Mouse (Mus musculus) olfactory bulb, adult 2 months (tissue): Measurements from ENCODE around the gene Zbtb1. TPM values are rescaled to one million over a fixed set of nuclear protein-coding genes. Genes with fewer than 3 reads are reported as not detected.

Source experiments
- H3K27ac ChIP-seq: fragments of 200-500 bp; 2 replicates; pipeline ENCODE4 v1.5.1; 2012; ENCODE audit warnings: low read depth, low read length; ENCODE audit not compliant: insufficient read depth
- H3K4me1 ChIP-seq: fragments of 200-500 bp; 2 replicates; pipeline ENCODE4 v1.6.1; 2012; ENCODE audit warnings: low read length; ENCODE audit not compliant: control insufficient read depth, insufficient read depth
- H3K4me3 ChIP-seq: fragments of 200-500 bp; 2 replicates; pipeline ENCODE4 v1.5.1; 2012; ENCODE audit warnings: mild to moderate bottlenecking, low read depth, low read length, moderate library complexity; ENCODE audit not compliant: insufficient read depth
- CTCF ChIP-seq: fragments of 200-500 bp; IDR thresholded peaks from 2 replicates; pipeline ENCODE4 v1.5.1; 2012; ENCODE audit warnings: low read depth, mild to moderate bottlenecking, low read length, moderate library complexity; ENCODE audit not compliant: insufficient read depth
- POLR2A ChIP-seq: fragments of 200-500 bp; IDR thresholded peaks from 2 replicates; pipeline ENCODE4 v1.6.1; 2012; ENCODE audit warnings: mild to moderate bottlenecking, low read depth, low read length, moderate library complexity; ENCODE audit not compliant: insufficient read depth
- WGBS: fragments of 180-500 bp; shearing (Covaris S2); methylation state at CpG from one replicate; pipeline ENCODE4 v1.1.7; 2018; 5-methylcytosine and 5-hydroxymethylcytosine counted together
- polyA plus RNA-seq: library from polyadenylated mRNA; stranded (reverse); fragments of >200 nt; gene quantifications from 2 replicates; pipeline ENCODE4 v1.2.4, GENCODE M21; 2012; ENCODE audit warnings: low replicate concordance; ENCODE audit not compliant: missing spikeins, insufficient read depth, insufficient read length

The Zbtb1 gene
- polyA plus RNA-seq, 1 experiment, result not detected

GRCm38 (mm10) chr12:76392979-76393378, 22.9 kb downstream of the Zbtb1 start:
- WGBS, result 84% methylated on average over 5 of the region's 5 CpGs
- peaks cover 3% of the 10 kb centered on the region; the same call in 1 of the 2 replicates for H3K4me1 ChIP-seq

DNA sequence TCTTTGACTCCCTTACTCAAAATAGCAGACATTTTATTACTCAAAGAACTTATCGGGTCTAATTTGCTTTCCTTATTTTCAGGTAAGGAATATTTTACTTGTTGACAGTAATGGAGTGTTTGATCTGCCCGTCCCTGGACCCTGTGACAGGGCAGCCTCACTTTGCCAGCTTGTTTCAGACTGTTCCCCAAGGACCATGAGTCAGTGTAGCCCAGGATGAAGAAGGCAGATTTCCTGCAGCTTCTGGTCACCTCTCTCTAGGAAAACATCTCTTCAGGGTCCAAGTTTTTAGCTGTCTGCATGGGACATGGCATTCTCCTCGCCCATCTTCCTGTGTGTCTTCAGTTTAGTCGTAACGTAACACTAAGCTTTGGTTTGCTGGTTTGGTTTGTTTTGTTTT, 27.2 kb downstream of the Zbtb1 start:
- Histone ChIP-seq H3K4me3 (no peak overlapping the region), H3K4me1 (no peaks in the 10 kb centered on the region), H3K27ac (no peak overlapping the region)
- TF ChIP-seq POLR2A (no peak), CTCF (no peak)
- WGBS, result 91% methylated on average over 5 of the region's 5 CpGs

More at GRCm38 (mm10) chr12:76392979-76393378, 22.9 kb downstream of the Zbtb1 start:
- Histone ChIP-seq H3K27ac (no peak overlapping the region), H3K4me3 (no peak overlapping the region)
- TF ChIP-seq CTCF, result no peak
- TF ChIP-seq POLR2A, result no peak

- 58% methylated on average over 3 of the region's 3 CpGs for WGBS
- Histone ChIP-seq H3K27ac (no peak overlapping the region), H3K4me1 (peaks cover 20% of the 10 kb centered on the region), H3K4me3 (no peak overlapping the region)
- no peak for TF ChIP-seq CTCF
- no peak for TF ChIP-seq POLR2A
Observed at GRCm38 (mm10) chr12:76401674-76402073, 31.6 kb downstream of the Zbtb1 start.

GRCm38 (mm10) chr12:76402991-76403885, 33.2 kb downstream of the Zbtb1 start:
- peak overlapping the region; percentile 83 for H3K4me3 ChIP-seq
- H3K27ac ChIP-seq, result peak overlapping the region; percentile 95
- 2% methylated on average over 54 of the region's 54 CpGs for WGBS
- peaks cover 20% of the 10 kb centered on the region for H3K4me1 ChIP-seq
- no peak for TF ChIP-seq CTCF
- TF ChIP-seq POLR2A, result no peak

DNA sequence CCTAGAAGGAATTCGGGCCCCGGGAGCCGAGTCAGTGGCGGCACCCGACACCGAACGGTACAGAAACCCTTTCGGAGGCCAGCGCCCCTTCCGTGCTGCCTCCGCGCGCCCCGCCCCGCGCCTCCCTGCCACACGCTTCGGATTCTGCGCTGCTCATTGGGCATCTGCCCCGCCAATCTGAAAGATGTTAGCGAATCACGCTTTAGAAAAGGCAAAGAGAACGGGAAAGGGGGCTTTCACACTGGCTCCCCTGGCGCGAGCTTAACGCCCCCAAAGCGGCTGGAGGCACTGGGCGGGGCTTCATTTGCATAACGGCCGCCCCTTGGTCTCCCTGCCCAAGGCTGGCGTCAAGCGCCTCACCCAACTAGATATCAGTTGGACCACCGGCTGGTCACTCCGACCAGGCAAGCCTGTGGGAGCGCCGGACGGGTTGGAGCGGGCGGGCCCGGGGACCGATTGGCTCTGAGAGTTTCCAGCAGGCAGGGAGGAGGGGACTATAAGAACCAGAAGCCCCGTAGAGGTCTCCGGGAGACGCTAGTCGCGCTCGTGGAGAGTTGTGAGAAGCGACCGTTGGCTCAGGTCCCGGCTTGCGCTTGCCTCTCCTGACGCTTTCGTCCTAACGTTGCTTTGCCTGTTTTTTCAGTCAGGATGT, 33.9 kb downstream of the Zbtb1 start, which contains the start of gene Hspa2:
TSS of gene Hspa2 (plus strand) at position 291 of the 652 bp plus-strand sequence.
- WGBS, result under 1% methylated on average over 54 of the region's 54 CpGs

GRCm38 (mm10) chr12:76404836-76405182, 34.7 kb downstream of the Zbtb1 start:
- Histone ChIP-seq H3K27ac (no peak overlapping the region), H3K4me1 (peaks cover 20% of the 10 kb centered on the region), H3K4me3 (peak overlapping the region; percentile 83)
- 11% methylated on average over 20 of the region's 20 CpGs for WGBS
- TF ChIP-seq POLR2A (no peak), CTCF (no peak)

More for the DNA sequence above, 33.9 kb downstream of the Zbtb1 start, which contains the start of gene Hspa2:
- peaks cover 20% of the 10 kb centered on the region for H3K4me1 ChIP-seq
- H3K4me3 ChIP-seq, result peak within 1 kb of the TSS; percentile 83
- peak within 1 kb of the TSS; percentile 95 for H3K27ac ChIP-seq
- TF ChIP-seq POLR2A, result peak; percentile 96
- no peak for TF ChIP-seq CTCF

DNA sequence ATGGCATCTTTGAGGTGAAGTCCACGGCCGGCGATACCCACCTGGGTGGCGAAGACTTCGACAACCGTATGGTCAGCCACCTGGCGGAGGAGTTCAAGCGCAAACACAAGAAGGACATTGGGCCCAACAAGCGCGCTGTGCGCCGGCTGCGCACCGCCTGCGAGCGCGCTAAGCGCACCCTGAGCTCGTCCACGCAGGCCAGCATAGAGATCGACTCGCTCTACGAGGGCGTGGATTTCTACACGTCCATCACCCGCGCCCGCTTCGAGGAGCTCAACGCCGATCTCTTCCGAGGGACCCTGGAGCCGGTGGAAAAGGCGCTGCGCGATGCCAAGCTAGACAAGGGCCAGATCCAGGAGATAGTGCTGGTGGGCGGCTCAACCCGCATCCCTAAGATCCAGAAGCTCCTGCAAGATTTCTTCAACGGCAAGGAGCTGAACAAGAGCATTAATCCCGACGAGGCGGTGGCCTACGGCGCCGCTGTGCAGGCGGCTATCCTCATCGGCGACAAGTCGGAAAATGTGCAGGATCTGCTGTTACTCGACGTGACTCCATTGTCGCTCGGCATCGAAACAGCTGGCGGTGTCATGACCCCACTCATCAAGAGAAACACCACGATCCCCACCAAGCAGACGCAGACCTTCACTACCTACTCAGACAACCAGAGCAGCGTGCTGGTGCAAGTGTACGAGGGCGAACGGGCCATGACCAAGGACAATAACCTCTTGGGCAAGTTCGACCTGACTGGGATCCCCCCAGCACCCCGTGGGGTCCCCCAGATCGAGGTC, 35.3 kb downstream of the Zbtb1 start:
- Histone ChIP-seq H3K4me1 (peaks cover 20% of the 10 kb centered on the region), H3K27ac (no peak overlapping the region), H3K4me3 (peak overlapping the region; percentile 83)
- WGBS, result 5% methylated on average over 64 of the region's 64 CpGs
- TF ChIP-seq POLR2A, result no peak
- TF ChIP-seq CTCF, result no peak

DNA sequence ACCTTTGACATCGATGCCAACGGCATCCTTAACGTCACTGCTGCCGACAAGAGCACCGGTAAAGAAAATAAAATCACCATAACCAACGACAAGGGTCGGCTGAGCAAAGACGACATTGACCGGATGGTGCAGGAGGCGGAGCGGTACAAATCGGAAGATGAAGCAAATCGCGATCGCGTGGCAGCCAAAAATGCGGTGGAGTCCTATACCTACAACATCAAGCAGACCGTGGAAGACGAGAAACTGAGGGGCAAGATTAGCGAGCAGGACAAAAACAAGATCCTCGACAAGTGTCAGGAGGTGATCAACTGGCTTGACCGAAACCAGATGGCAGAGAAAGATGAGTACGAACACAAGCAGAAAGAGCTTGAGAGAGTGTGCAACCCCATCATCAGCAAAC, 35.9 kb downstream of the Zbtb1 start:
- no peak overlapping the region for H3K27ac ChIP-seq

More for the DNA sequence above, 35.9 kb downstream of the Zbtb1 start:
- Histone ChIP-seq H3K4me1 (peaks cover 20% of the 10 kb centered on the region), H3K4me3 (peak overlapping the region; percentile 83)
- 14% methylated on average over 23 of the region's 23 CpGs for WGBS
- no peak for TF ChIP-seq CTCF
- no peak for TF ChIP-seq POLR2A
